Mouse (Mus musculus) spleen, adult 2 months (tissue): ENCODE data around the gene Cenps.

Experiments used
- CTCF ChIP-seq: fragments of 200-500 bp; IDR thresholded peaks from 2 replicates; pipeline ENCODE4 v1.5.1; 2011; ENCODE audit warnings: mild to moderate bottlenecking, inconsistent platforms; ENCODE audit not compliant: insufficient read depth, insufficient read length, insufficient replicate concordance; ENCODE audit errors: extremely low read depth
- POLR2A ChIP-seq: fragments of 200-500 bp; IDR thresholded peaks from 2 replicates; pipeline ENCODE4 v1.6.1; 2011; ENCODE audit warnings: low read depth, low read length, inconsistent platforms

- TF ChIP-seq CTCF: no peak
- no peak for TF ChIP-seq POLR2A
Observed at GRCm38 (mm10) chr4:149172083-149172482, 34.7 kb upstream of the Cenps start.
